Mouse (Mus musculus) kidney, postnatal 25 days (tissue): ENCODE measurements around the gene Anks6.

Experiments
- DNase-seq, 2 experiments: peaks; one replicate each; pipeline ENCODE4 v3.0.0; 2021; ENCODE audit warnings: mixed read lengths in 2 of 2

Anks6 gene

GRCm38 (mm10) chr4:46988824-46989223, 68.4 kb downstream of the Anks6 start:
- DNase-seq: no peak

GRCm38 (mm10) chr4:46988257-46988656, 69.0 kb downstream of the Anks6 start:
- DNase-seq: no peak

DNA sequence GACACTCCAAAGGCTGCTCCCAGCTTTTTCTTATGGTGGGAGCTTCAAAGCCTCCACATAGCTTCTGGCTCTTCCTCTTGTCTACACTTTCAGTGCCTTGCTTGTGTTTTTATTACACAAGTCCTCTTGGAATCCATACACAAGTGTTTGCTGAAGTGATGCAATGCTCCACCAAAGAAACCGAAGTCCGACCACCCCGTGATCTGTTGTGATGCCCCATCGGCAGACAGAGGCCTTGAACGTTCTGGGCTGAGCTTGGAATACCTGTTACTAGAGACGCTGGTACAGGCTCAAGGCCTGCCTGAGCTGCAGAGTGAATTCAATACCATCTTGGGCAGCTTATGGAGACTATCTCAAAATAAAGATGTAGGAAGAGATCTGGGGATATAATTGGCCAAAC, 69.4 kb downstream of the Anks6 start:
- DNase-seq: no peak

DNA sequence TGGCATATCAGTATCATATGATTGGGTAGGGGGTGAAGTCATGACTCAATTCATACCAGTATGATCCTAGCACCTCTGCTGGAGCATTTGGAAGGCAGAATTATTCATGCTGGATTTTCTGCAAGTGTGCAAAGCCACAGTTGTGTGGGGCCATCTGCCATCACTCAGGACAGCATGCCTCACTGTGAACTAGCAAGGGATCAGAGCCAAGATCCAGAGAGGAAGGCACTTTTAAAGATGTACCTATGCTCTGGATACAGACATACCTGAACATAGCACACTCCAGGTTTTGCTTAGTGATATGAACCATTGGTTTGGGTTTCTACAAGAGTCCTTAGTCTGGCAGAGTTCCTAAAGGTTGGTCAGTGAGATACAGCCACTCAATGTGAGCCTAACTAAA, 71.2 kb downstream of the Anks6 start:
- DNase-seq: no peak

DNA sequence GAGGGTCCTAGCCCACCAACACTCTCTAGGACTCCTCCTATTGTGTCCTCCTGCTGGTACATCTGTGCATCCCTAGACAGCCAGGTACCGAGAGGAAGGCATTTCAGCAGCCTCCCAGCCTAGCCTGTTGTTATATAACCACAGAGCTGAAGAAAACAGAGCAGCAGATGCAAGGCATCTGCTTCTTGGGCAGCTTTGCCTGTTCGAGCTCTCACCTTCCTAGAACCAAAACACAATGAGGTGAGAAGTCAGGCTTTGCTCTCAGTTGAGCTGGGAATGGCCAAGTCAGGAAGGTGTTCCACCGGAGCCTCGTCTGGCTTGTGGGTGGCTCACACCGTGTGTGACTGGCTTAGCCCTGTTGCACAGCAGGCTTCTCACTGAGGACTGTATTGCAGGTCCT, 74.3 kb downstream of the Anks6 start:
- DNase-seq: no peak

- DNase-seq: no peak
Measured at GRCm38 (mm10) chr4:46982094-46982493, 75.1 kb downstream of the Anks6 start.

DNA sequence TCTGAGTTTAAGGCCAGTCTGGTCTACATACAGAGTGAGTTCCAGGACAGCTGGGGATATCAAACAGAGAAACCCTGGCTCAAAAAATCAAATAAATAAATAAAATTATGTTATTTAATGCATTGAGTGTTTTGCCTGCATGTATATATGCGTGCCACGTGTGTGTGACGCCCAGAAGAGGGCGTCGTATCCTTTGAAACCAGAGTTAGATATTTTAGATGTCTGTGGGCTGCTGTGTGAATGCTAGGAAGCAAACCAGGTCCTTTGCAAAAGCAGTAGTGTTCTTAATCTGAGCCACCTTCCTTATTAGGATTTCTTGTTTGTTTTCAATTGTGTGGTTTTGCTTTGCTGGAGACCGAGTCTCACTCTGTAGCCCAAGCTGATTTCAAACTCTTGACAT, 78.9 kb downstream of the Anks6 start:
- no peak for DNase-seq

DNA sequence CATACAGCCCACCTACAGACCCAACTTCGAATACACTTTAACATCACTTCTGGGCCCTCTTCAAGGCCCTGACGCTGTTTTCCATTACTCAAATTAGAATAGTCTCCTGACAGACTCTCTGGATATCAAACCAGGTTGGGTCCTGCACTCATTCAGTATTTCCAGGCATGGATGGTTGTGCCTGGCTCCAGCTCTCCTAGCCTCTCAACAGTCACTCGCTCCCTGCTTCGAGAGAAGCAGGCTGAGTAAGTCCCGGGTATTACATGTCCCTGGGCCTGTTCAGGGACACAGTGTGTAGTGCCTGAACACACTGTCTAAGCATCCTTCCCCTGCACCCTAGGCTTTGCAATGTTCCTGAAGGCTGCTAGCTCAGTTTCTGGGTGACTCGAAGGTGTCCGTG, 80.1 kb downstream of the Anks6 start:
- no peak for DNase-seq

- DNase-seq: no peak
Measured at GRCm38 (mm10) chr4:46976671-46977071, 80.6 kb downstream of the Anks6 start.

DNA sequence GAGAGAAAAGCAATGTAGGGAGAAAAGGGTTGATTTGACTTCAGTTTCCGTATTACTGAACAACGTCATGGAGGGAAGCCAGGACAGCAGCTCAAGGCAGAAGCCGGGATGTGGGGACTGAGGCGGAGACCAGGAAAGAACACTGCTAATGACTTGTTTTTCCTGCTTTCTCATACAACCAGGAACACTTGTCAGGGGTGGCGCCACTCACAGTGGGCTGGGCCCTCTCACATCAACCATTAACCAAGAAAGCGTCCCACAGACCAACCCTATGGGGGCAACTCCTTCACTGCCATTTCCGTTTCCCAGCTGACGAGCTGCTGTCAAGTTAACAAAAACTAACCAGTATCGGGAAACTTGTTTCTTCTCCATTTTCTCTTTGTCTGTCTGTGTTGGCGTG, 83.9 kb downstream of the Anks6 start:
- DNase-seq: no peak

DNA sequence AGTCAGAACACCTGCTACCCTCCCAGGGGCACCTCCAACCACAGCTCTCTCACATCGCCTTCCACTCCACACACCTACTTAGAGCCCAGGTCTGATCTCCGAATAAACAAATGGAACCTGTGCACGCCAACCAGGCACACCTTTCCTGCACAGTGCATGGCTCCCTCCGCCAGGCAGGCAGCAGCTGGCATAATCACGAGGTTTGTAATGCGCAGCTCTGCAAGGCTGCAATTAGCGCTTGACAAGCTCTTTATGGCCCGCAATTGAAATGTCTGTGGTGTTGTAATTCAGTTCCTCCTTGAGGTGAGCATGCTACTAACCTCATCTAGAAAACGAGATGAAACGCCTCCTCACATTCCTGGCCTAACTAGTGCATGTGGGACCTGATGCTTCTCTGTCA, 89.2 kb downstream of the Anks6 start:
- no peak for DNase-seq

GRCm38 (mm10) chr4:46966551-46966950, 90.7 kb downstream of the Anks6 start:
- no peak for DNase-seq
